Mouse (Mus musculus): ENCODE results near the gene Hmmr. TPM values are rescaled to one million over a fixed set of nuclear protein-coding genes. Genes with fewer than 3 reads are reported as not detected.

Hmmr gene
- 0.40 and 2.5 TPM in 2 replicates for polyA plus RNA-seq (2012; rRNA removed; ENCODE audit: low replicate concordance)

GRCm38 (mm10) chr11:40733339-40734174 is at the start of gene Hmmr, which contains the start of gene Nudcd2:
Gene Hmmr, minus strand, starts transcription at chr11:40733422.
Gene Nudcd2, plus strand, starts transcription at chr11:40733667.

DNA sequence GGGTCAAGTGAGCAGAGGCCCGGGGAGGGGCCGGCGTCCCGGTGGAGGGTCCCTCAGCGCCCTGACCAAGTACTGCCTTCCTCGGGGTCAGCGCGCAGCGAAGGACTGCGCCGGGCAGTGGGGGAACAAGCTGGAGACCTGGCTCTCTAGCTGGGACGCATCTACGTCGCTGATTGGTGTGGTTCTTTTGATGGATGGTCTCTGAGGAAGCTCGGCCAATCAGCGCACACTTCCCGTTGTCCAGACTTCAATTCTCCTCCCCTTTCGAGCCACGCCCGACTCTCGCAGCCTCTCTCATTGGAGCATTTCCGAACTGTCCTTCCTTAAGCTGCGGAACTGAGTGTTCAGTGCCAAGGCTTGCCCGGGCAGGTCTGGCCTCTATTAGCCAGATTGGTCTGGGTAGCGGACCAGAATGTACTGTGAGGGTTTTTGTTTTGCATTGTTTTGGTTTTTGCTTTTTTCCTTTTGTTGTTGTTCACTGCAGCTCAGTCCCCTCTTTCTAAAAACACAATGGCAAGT is 21.9 kb upstream of the Hmmr start, which contains the start of gene Ccng1:
TSS of gene Ccng1 (minus strand) at position 203 of the 519 bp plus-strand sequence.

DNA sequence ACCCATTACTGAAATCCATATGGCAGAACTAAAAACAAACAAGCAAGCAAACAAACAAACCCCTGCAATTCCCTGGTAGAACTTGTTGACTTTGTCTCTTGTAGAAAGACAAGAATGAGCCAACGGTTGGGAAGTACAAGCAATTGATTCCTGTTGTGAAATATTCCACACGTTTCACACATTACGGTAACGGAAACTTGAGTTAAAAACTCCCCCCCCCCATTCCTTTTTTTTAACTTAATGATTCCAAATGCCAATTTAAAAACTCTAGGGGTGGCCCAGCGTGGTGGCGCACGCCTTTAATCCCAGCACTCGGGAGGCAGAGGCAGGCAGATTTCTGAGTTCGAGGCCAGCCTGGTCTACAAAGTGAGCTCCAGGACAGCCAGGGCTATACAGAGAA is 38.1 kb downstream of the Hmmr start, which contains the start of gene Mat2b:
TSS of gene Mat2b (minus strand) at position 101 of the 400 bp plus-strand sequence.

Other genes with a start within 250 kb of the Hmmr start
- gene Mat2b, start 38.2 kb downstream of the Hmmr start, polyA plus RNA-seq (2012; rRNA removed; ENCODE audit: low replicate concordance) = 40.4 and 47.4 TPM in 2 replicates
- 10.3 and 12.8 TPM in 2 replicates for gene Nudcd2, start 245 bp upstream of the Hmmr start, polyA plus RNA-seq (2012; rRNA removed; ENCODE audit: low replicate concordance)
- 18.7 and 35.4 TPM in 2 replicates for gene Ccng1, start 21.9 kb upstream of the Hmmr start, polyA plus RNA-seq (2012; rRNA removed; ENCODE audit: low replicate concordance)